In genomic region chrX:159532427-159532810, GRCm38 (mm10) we compare ENCODE assay signal across 8 mouse cellular contexts. TPM values are rescaled to one million over a fixed set of nuclear protein-coding genes. Genes with fewer than 3 reads are reported as not detected.
A peak's percentile ranks its signal among the peaks of the same experiment; 100 is the strongest.
DNase-seq lines count a peak whose midpoint lies in the region; ATAC-seq lines count a peak whose summit lies in the region.

No protein-coding gene starts in this region.

- peak overlapping the region; percentile 74 for H3K9ac ChIP-seq in heart, embryonic 14.5 days (ENCODE audit: low read length)
- H3K9ac ChIP-seq in liver, embryonic 13.5 days, result peak overlapping the region; percentile 85
- peak overlapping the region; percentile 71 for H3K9ac ChIP-seq in stomach, embryonic 16.5 days (ENCODE audit: low read length)

- H3K27me3 ChIP-seq in heart, embryonic 14.5 days (ENCODE audit: control insufficient read depth, insufficient read depth, low read length), result no peaks in the 10 kb centered on the region
- H3K27me3 ChIP-seq in liver, embryonic 13.5 days, result no peaks in the 10 kb centered on the region
- H3K27me3 ChIP-seq in stomach, embryonic 16.5 days (ENCODE audit: control insufficient read depth, insufficient read depth, low read length), result no peaks in the 10 kb centered on the region

- peak; percentile 91 for DNase-seq in c-Kit-negative CD71-positive TER-119-positive erythroid progenitor cells, embryonic 14.5 days (ENCODE audit: low read depth, low spot score)
- DNase-seq in fibroblast of lung, adult 2 months (ENCODE audit: low read depth), result peak; percentile 82
- DNase-seq in kidney, postnatal 14 days, result peak; percentile 95
- DNase-seq in liver, embryonic 13.5 days, result peak; percentile 94
- DNase-seq in neural tube, embryonic 10.5 days (ENCODE audit: extremely low spot score, low spot score), result peak; percentile 95

- 16% methylated on average over 36 of the region's 38 CpGs for WGBS in heart, embryonic 14.5 days
- WGBS in liver, embryonic 13.5 days (ENCODE audit: insufficient replicate concordance), result 14% methylated on average over 32 of the region's 38 CpGs
- WGBS in stomach, embryonic 16.5 days, result 9% methylated on average over 37 of the region's 38 CpGs

- no peaks in the 10 kb centered on the region for H3K36me3 ChIP-seq in heart, embryonic 14.5 days (ENCODE audit: control insufficient read depth, insufficient read depth, low read length)
- no peaks in the 10 kb centered on the region for H3K36me3 ChIP-seq in liver, embryonic 13.5 days
- H3K36me3 ChIP-seq in stomach, embryonic 16.5 days (ENCODE audit: control insufficient read depth, insufficient read depth, low read length), result no peaks in the 10 kb centered on the region

- H3K27ac ChIP-seq in heart, embryonic 14.5 days (replicated peaks in 1 of 2; ENCODE audit: control insufficient read depth in 1 of 2, insufficient read depth in 1 of 2, low read depth in 2 of 2, low read length in 2 of 2), result peak overlapping the region; percentile 71 to 76
- peak overlapping the region; percentile 86 for H3K27ac ChIP-seq in liver, embryonic 13.5 days
- peak overlapping the region; percentile 41; the same call in 1 of the 2 replicates for H3K27ac ChIP-seq in stomach, embryonic 16.5 days (ENCODE audit: low read length)

- no peaks in the 10 kb centered on the region for H3K9me3 ChIP-seq in heart, embryonic 14.5 days (ENCODE audit: control insufficient read depth, low read length)
- H3K9me3 ChIP-seq in liver, embryonic 13.5 days (replicated peaks), result no peaks in the 10 kb centered on the region
- H3K9me3 ChIP-seq in stomach, embryonic 16.5 days (replicated peaks; ENCODE audit: control insufficient read depth, low read length), result no peaks in the 10 kb centered on the region

- H3K4me1 ChIP-seq in heart, embryonic 14.5 days (ENCODE audit: control insufficient read depth in 2 of 2, insufficient read depth in 2 of 2, low read length in 2 of 2), result no peaks in the 10 kb centered on the region
- H3K4me1 ChIP-seq in liver, embryonic 13.5 days (replicated peaks), result peaks cover 12% of the 10 kb centered on the region
- H3K4me1 ChIP-seq in stomach, embryonic 16.5 days (ENCODE audit: control insufficient read depth, insufficient read depth, low read length), result no peaks in the 10 kb centered on the region

- H3K4me3 ChIP-seq in heart, embryonic 14.5 days (ENCODE audit: control insufficient read depth in 1 of 2, insufficient read depth in 1 of 2, low read depth in 1 of 2, low read length in 2 of 2), result peak overlapping the region; percentile 63 to 74
- H3K4me3 ChIP-seq in liver, embryonic 13.5 days (replicated peaks), result peak overlapping the region; percentile 76
- H3K4me3 ChIP-seq in stomach, embryonic 16.5 days (replicated peaks; ENCODE audit: low read length), result peak overlapping the region; percentile 61

- ATAC-seq in CD4-positive, CD25-positive, alpha-beta regulatory T cell, adult 4 months, result peak; percentile 97
- peak; percentile 98 for ATAC-seq in heart, embryonic 14.5 days (ENCODE audit: insufficient number of reproducible peaks, insufficient read depth, low FRiP score, low read depth)
- peak; percentile 98 for ATAC-seq in liver, embryonic 13.5 days (ENCODE audit: low read depth)
- ATAC-seq in stomach, embryonic 16.5 days (ENCODE audit: insufficient read depth, low FRiP score), result peak; percentile 99

- peak overlapping the region; percentile 64 for H3K4me2 ChIP-seq in heart, embryonic 14.5 days (ENCODE audit: low read length)
- H3K4me2 ChIP-seq in liver, embryonic 13.5 days, result peak overlapping the region; percentile 77
- peak overlapping the region; percentile 59 for H3K4me2 ChIP-seq in stomach, embryonic 16.5 days (ENCODE audit: low read depth, low read length)

RNA-seq across cellular contexts. Expression of gene Bclaf3, which starts 5.9 kb away (rescaled TPM):
- polyA plus RNA-seq in CD4-positive, CD25-positive, alpha-beta regulatory T cell, adult 4 months (2017; shearing (Covaris generic)), result 10 to 100 TPM; 44.9 to 53.6 TPM
- 12.1 and 14.1 TPM in 2 replicates for polyA plus RNA-seq in heart, embryonic 14.5 days (2014; fragmentation: Nextera tagmentation; extraction: Ambion mirVana)
- 7.7 and 9.9 TPM in 2 replicates for polyA plus RNA-seq in liver, embryonic 13.5 days (2015; fragmentation: Nextera tagmentation; extraction: Ambion mirVana)
- 17.5 and 17.7 TPM in 2 replicates for polyA plus RNA-seq in stomach, embryonic 16.5 days (2015; fragmentation: Nextera tagmentation; extraction: Ambion mirVana)

Comparison
In these comparisons a context has a peak if more than half of its experiments do, and no peak if none do; other contexts are left out.
1. Peak in every context shown above with its lines: DNase-seq, ATAC-seq, H3K4me3 ChIP-seq and H3K27ac ChIP-seq.